Mouse (Mus musculus) kidney, adult 2 months (tissue): Measurements from ENCODE around the gene Sh3bp4. TPM values are rescaled to one million over a fixed set of nuclear protein-coding genes. Genes with fewer than 3 reads are reported as not detected.

ENCODE experiments used
- DNase-seq: peaks from one replicate; pipeline ENCODE4 v3.0.0; 2021
- H3K27ac ChIP-seq: fragments of 200-500 bp; 2 replicates; pipeline ENCODE4 v1.5.1; 2012; ENCODE audit warnings: low read depth, low read length, control low read depth, inconsistent platforms; ENCODE audit not compliant: insufficient read depth
- H3K27me3 ChIP-seq: fragments of 200-500 bp; replicated peaks from 2 replicates; pipeline ENCODE4 v1.6.1; 2012; ENCODE audit warnings: mild to moderate bottlenecking, moderate library complexity, low read length, inconsistent platforms; ENCODE audit not compliant: control insufficient read depth, insufficient read depth
- H3K36me3 ChIP-seq: fragments of 200-500 bp; 2 replicates; pipeline ENCODE4 v1.6.1; 2012; ENCODE audit warnings: mild to moderate bottlenecking, moderate library complexity, low read length, inconsistent platforms; ENCODE audit not compliant: control insufficient read depth, insufficient read depth
- H3K4me1 ChIP-seq: fragments of 200-500 bp; 2 replicates; pipeline ENCODE4 v1.6.1; 2011; ENCODE audit warnings: low read length; ENCODE audit not compliant: control insufficient read depth, insufficient read depth
- H3K4me3 ChIP-seq: fragments of 200-500 bp; 2 replicates; pipeline ENCODE4 v1.5.1; 2011; ENCODE audit warnings: mild to moderate bottlenecking, low read depth, low read length, control low read depth; ENCODE audit not compliant: insufficient read depth
- CTCF ChIP-seq: fragments of 200-500 bp; conservative IDR thresholded peaks from 2 replicates; pipeline ENCODE4 v1.5.1; 2011; ENCODE audit warnings: low read depth, mild to moderate bottlenecking, control low read depth, low read length, moderate library complexity, mixed read lengths; ENCODE audit not compliant: insufficient read depth, insufficient read length
- POLR2A ChIP-seq: fragments of 200-500 bp; IDR thresholded peaks from one replicate; pipeline ENCODE4 v1.6.1; 2011; ENCODE audit warnings: low read depth, low read length, control low read depth
- WGBS: fragments of 180-500 bp; shearing (Covaris S2); methylation state at CpG from one replicate; pipeline ENCODE4 v1.1.7; 2018; 5-methylcytosine and 5-hydroxymethylcytosine counted together
- polyA plus RNA-seq: library from polyadenylated mRNA; depleted of rRNA; stranded (reverse); fragments of >200 nt; gene quantifications from 2 replicates; pipeline ENCODE4 v1.2.3, GENCODE M21; 2012

Sh3bp4 gene
- polyA plus RNA-seq, 1 experiment = 14.8 TPM

- no peaks in the 10 kb centered on the region for H3K27me3 ChIP-seq
- no peaks in the 10 kb centered on the region for H3K36me3 ChIP-seq
- TF ChIP-seq POLR2A (no peak), CTCF (no peak)
- no peaks in the 10 kb centered on the region for H3K4me1 ChIP-seq
- 87% methylated on average over 4 of the region's 4 CpGs for WGBS
- H3K4me3 ChIP-seq = no peak overlapping the region
- DNase-seq = no peak
- no peak overlapping the region for H3K27ac ChIP-seq
These were observed 20.7 kb upstream of the Sh3bp4 start for GRCm38 (mm10) chr1:89049506-89049905.

GRCm38 (mm10) chr1:89056175-89056574, 14.0 kb upstream of the Sh3bp4 start:
- H3K27ac ChIP-seq = no peak overlapping the region
- no peak overlapping the region for H3K4me3 ChIP-seq
- H3K36me3 ChIP-seq = no peaks in the 10 kb centered on the region
- no peaks in the 10 kb centered on the region for H3K27me3 ChIP-seq
- no peaks in the 10 kb centered on the region for H3K4me1 ChIP-seq
- no peak for DNase-seq
- 77% methylated on average over 1 of the region's 1 CpGs for WGBS
- TF ChIP-seq POLR2A = no peak
- no peak for TF ChIP-seq CTCF

GRCm38 (mm10) chr1:89057430-89057829, 12.8 kb upstream of the Sh3bp4 start:
- no peak overlapping the region for H3K27ac ChIP-seq
- no peak for DNase-seq
- no peaks in the 10 kb centered on the region for H3K4me1 ChIP-seq
- TF ChIP-seq CTCF = no peak
- no peak for TF ChIP-seq POLR2A
- no peaks in the 10 kb centered on the region for H3K36me3 ChIP-seq
- H3K4me3 ChIP-seq = no peak overlapping the region
- 88% methylated on average over 3 of the region's 3 CpGs for WGBS
- no peaks in the 10 kb centered on the region for H3K27me3 ChIP-seq

- H3K4me3 ChIP-seq = no peak overlapping the region
- no peak for DNase-seq
- no peak overlapping the region for H3K27ac ChIP-seq
- H3K36me3 ChIP-seq = no peaks in the 10 kb centered on the region
- WGBS = 95% methylated on average over 1 of the region's 1 CpGs
- no peaks in the 10 kb centered on the region for H3K27me3 ChIP-seq
- no peak for TF ChIP-seq POLR2A
- TF ChIP-seq CTCF = peak; percentile 30; the same call in 1 of the 2 replicates
- no peaks in the 10 kb centered on the region for H3K4me1 ChIP-seq
These were observed 12.2 kb upstream of the Sh3bp4 start for GRCm38 (mm10) chr1:89058011-89058410.

GRCm38 (mm10) chr1:89062977-89063376, 7.2 kb upstream of the Sh3bp4 start:
- WGBS = 59% methylated on average over 4 of the region's 4 CpGs
- Histone ChIP-seq H3K27me3 (no peaks in the 10 kb centered on the region), H3K27ac (no peak overlapping the region), H3K4me1 (no peaks in the 10 kb centered on the region), H3K36me3 (no peaks in the 10 kb centered on the region), H3K4me3 (no peak overlapping the region)
- DNase-seq = peak; percentile 35
- TF ChIP-seq POLR2A (no peak), CTCF (no peak)

DNA sequence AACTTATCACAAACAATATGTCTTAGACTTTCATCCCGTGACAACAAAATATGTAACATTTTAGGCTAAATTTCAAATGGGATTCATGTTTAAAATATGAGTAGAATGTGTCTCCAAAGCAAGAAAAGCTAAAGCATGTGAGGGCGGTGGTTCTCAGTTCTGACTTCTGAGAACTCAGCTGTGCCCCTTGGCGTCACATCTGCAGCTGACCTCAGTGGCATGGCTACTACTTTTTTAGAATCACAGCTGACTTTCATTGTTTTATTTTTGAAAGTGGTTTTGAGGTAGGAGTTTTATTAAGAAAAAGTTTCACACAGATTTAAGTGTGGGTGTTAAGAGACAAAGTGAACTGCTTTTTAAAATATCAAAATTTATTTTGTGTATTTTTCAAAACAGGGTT, 6.4 kb upstream of the Sh3bp4 start:
- no peak overlapping the region for H3K4me3 ChIP-seq
- H3K4me1 ChIP-seq = no peaks in the 10 kb centered on the region
- no peaks in the 10 kb centered on the region for H3K27me3 ChIP-seq
- WGBS = 93% methylated on average over 3 of the region's 3 CpGs
- H3K36me3 ChIP-seq = no peaks in the 10 kb centered on the region
- DNase-seq = no peak
- no peak for TF ChIP-seq POLR2A
- H3K27ac ChIP-seq = no peak overlapping the region

- Histone ChIP-seq H3K4me1 (peaks cover 5% of the 10 kb centered on the region; the same call in 1 of the 2 replicates), H3K4me3 (no peak overlapping the region), H3K27ac (no peak overlapping the region), H3K36me3 (no peaks in the 10 kb centered on the region), H3K27me3 (no peaks in the 10 kb centered on the region)
- no peak for TF ChIP-seq CTCF
- no peak for TF ChIP-seq POLR2A
- DNase-seq = no peak
- WGBS = 86% methylated on average over 5 of the region's 5 CpGs
These were observed 1.4 kb upstream of the Sh3bp4 start for GRCm38 (mm10) chr1:89068812-89069211.

DNA sequence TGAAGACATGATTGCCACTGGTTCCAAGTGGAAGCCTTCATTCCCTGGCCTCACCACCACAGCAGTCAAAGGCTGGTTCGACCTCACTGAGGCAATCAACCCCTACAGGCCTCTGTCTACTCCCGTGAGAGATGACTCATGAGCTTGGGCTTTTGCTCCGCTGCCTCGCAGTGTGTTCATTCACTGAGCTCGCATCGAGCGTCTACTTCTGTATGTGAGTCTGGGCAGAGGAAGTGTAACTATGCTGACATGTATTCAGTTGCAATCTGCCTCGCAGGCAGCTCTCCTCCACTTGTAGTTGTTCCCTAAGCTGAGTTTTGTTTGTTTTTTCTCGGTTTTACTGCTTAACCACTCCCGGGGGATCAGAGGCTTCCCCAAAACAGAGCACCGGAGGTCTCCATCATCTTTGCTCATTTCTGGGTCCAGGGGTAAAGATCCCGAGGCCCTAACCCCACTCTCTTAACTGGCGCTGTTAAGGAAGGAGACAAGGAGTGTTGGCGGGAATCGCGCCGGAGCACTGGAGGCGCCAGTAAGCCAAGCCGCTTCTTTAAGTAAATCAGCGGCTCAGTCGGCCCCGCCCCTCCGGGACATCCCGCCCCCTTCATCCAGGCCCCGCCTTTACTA, 624 bp upstream of the Sh3bp4 start:
- Histone ChIP-seq H3K4me3 (peak overlapping the region; percentile 34), H3K36me3 (no peaks in the 10 kb centered on the region), H3K27ac (peak overlapping the region; percentile 39; the same call in 1 of the 2 replicates), H3K4me1 (peaks cover 6% of the 10 kb centered on the region; the same call in 1 of the 2 replicates), H3K27me3 (no peaks in the 10 kb centered on the region)
- TF ChIP-seq POLR2A (peak; percentile 91), CTCF (no peak)
- no peak for DNase-seq
- WGBS = 1% methylated on average over 24 of the region's 25 CpGs
